Mouse (Mus musculus): ENCODE data around the gene Ttll3. TPM values are rescaled to one million over a fixed set of nuclear protein-coding genes. Genes with fewer than 3 reads are reported as not detected.

The Ttll3 gene
- total and polyA plus RNA-seq, 3 experiments, result 2.1 to 7.0 (median 3.5) TPM

GRCm38 (mm10) chr6:113379246-113379645, 9.8 kb upstream of the Ttll3 start:
- DNase-seq, result no peak

- no peak for DNase-seq
Observed at GRCm38 (mm10) chr6:113380480-113380879, 8.6 kb upstream of the Ttll3 start.

- no peak for DNase-seq
Observed at GRCm38 (mm10) chr6:113384351-113384927, 4.6 kb upstream of the Ttll3 start.

- DNase-seq, result no peak
Observed at GRCm38 (mm10) chr6:113385160-113385714, 3.8 kb upstream of the Ttll3 start.

- no peak for DNase-seq
Observed at GRCm38 (mm10) chr6:113386025-113386424, 3.0 kb upstream of the Ttll3 start.

- no peak for DNase-seq
Observed at GRCm38 (mm10) chr6:113390715-113391114, 1.7 kb downstream of the Ttll3 start.

- DNase-seq, result no peak
Observed at GRCm38 (mm10) chr6:113392015-113392386, 2.9 kb downstream of the Ttll3 start.

GRCm38 (mm10) chr6:113392387-113393071, 3.5 kb downstream of the Ttll3 start:
- peak; percentile 77 for DNase-seq

- DNase-seq, result no peak
Observed at GRCm38 (mm10) chr6:113393951-113394350, 4.9 kb downstream of the Ttll3 start.

GRCm38 (mm10) chr6:113394811-113395210, 5.8 kb downstream of the Ttll3 start:
- DNase-seq, result no peak

GRCm38 (mm10) chr6:113395501-113395900, 6.4 kb downstream of the Ttll3 start:
- DNase-seq, result no peak

- DNase-seq, result no peak
Observed at GRCm38 (mm10) chr6:113396270-113397030, 7.4 kb downstream of the Ttll3 start.

GRCm38 (mm10) chr6:113402094-113402493, 13.0 kb downstream of the Ttll3 start:
- DNase-seq, result no peak

- no peak for DNase-seq
Observed at GRCm38 (mm10) chr6:113404649-113405448, 15.8 kb downstream of the Ttll3 start.

- no peak for DNase-seq
Observed at GRCm38 (mm10) chr6:113405483-113405882, 16.4 kb downstream of the Ttll3 start.

GRCm38 (mm10) chr6:113406683-113407082, 17.6 kb downstream of the Ttll3 start:
- no peak for DNase-seq

GRCm38 (mm10) chr6:113410001-113410400, 20.9 kb downstream of the Ttll3 start:
- no peak for DNase-seq

GRCm38 (mm10) chr6:113416416-113416815, 27.4 kb downstream of the Ttll3 start:
- no peak for DNase-seq

- no peak for DNase-seq
Observed at GRCm38 (mm10) chr6:113418441-113419198, 29.6 kb downstream of the Ttll3 start.

GRCm38 (mm10) chr6:113419199-113419587, 30.1 kb downstream of the Ttll3 start, which contains the start of gene Rpusd3:
TSS of gene Rpusd3 (minus strand) at chr6:113419340.
- peak; percentile 98 for DNase-seq

- DNase-seq, result no peak
Observed at GRCm38 (mm10) chr6:113423000-113423399, 33.9 kb downstream of the Ttll3 start.

All from adrenal gland, adult 2 months (tissue).